Mouse (Mus musculus) ES-Bruce4 (cell line): Measurements from ENCODE around the gene Gnpat.
A peak's percentile ranks its signal among the peaks of the same experiment; 100 is the strongest.

ENCODE experiments used
- CTCF ChIP-seq: IDR thresholded peaks from one replicate; pipeline ENCODE4 v1.8.1; 2011; ENCODE audit warnings: low read depth, low read length
- POLR2A ChIP-seq: IDR thresholded peaks from one replicate; pipeline ENCODE4 v1.8.1; 2011; ENCODE audit warnings: low read length; ENCODE audit not compliant: insufficient read depth

GRCm38 (mm10) chr8:124827387-124827786 is 35.4 kb upstream of the Gnpat start:
- TF ChIP-seq CTCF (peak; percentile 76), POLR2A (no peak)
